Mouse (Mus musculus): ENCODE measurements at regions not wholly inside any gene's neighbourhood (a gene's known extent, or its start where the extent isn't known, plus 50 kb on each side); places are given as distances from the start of the nearest gene placed in this dataset.

DNA sequence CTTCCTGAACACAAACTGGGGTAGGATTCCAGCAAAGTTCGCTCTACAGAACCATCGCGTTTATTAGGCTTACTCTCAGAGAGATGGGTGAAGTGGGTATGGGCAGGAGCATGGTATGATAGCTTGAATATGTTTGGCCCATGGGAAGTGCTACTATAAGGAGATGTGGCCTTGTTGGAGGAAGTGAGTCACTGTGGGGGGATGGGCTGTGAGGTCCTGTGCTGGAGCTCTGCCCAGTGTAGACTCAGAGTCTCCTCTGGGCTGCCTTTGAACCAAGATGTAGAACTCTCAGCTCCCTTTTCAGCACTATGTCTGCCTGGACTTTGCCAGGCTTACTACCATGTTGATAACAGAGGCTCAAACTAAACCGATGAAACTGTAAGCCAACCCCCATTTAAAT is 112.5 kb upstream of the Srsf6 start:
- no peaks in the 10 kb centered on the region for H3K36me3 ChIP-seq (ENCODE audit: control insufficient read depth, insufficient read depth, low read length)
- H3K4me2 ChIP-seq (replicated peaks; ENCODE audit: low read depth, low read length) = no peak overlapping the region
- H3K27ac ChIP-seq (ENCODE audit: low read length) = no peak overlapping the region
- H3K27me3 ChIP-seq (ENCODE audit: control insufficient read depth, insufficient read depth, low read length) = no peaks in the 10 kb centered on the region
- no peaks in the 10 kb centered on the region for H3K9me3 ChIP-seq (ENCODE audit: control insufficient read depth, low read depth, low read length)
- H3K9ac ChIP-seq (replicated peaks; ENCODE audit: low read depth, low read length) = no peak overlapping the region
- 91% methylated on average over 4 of the region's 4 CpGs for WGBS
- H3K4me1 ChIP-seq (ENCODE audit: control insufficient read depth, insufficient read depth, low read length) = no peaks in the 10 kb centered on the region
- no peak overlapping the region for H3K4me3 ChIP-seq (ENCODE audit: low read depth, low read length)
- no peak for ATAC-seq (ENCODE audit: insufficient number of reproducible peaks, insufficient read depth, low FRiP score, low read depth)

DNA sequence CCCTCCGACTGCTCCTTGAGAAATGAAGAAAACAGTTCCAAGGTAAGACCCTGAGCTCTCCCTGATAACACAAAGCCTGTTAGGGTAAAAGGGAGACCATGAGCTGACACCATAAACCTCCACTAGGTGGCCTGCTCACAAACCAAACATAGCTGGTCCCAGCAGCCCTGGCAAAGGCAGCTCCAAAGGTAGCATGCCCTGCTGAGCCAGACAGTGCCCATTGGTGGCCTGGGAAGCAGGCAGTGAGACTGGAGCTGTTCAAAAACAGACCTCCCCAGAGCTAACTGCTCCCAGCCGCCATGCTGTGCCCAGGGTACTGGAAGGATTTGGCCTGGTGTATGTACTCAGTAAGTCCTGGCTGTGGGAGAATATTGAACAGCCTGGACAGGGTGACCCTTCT is 117.1 kb upstream of the Srsf6 start:
- no peak overlapping the region for H3K4me3 ChIP-seq (ENCODE audit: low read depth, low read length)
- no peaks in the 10 kb centered on the region for H3K4me1 ChIP-seq (ENCODE audit: control insufficient read depth, insufficient read depth, low read length)
- no peaks in the 10 kb centered on the region for H3K36me3 ChIP-seq (ENCODE audit: control insufficient read depth, insufficient read depth, low read length)
- H3K9me3 ChIP-seq (ENCODE audit: control insufficient read depth, low read depth, low read length) = no peaks in the 10 kb centered on the region
- no peak overlapping the region for H3K4me2 ChIP-seq (replicated peaks; ENCODE audit: low read depth, low read length)
- ATAC-seq (ENCODE audit: insufficient number of reproducible peaks, insufficient read depth, low FRiP score, low read depth) = no peak
- no peak overlapping the region for H3K27ac ChIP-seq (ENCODE audit: low read length)
- WGBS = 54% methylated on average over 2 of the region's 2 CpGs
- H3K27me3 ChIP-seq (ENCODE audit: control insufficient read depth, insufficient read depth, low read length) = no peaks in the 10 kb centered on the region
- no peak overlapping the region for H3K9ac ChIP-seq (replicated peaks; ENCODE audit: low read depth, low read length)

- Histone ChIP-seq H3K27me3 (ENCODE audit: control insufficient read depth, insufficient read depth, low read length) (no peaks in the 10 kb centered on the region), H3K4me1 (ENCODE audit: control insufficient read depth, insufficient read depth, low read length) (no peaks in the 10 kb centered on the region), H3K9me3 (ENCODE audit: control insufficient read depth, low read depth, low read length) (no peaks in the 10 kb centered on the region), H3K4me3 (ENCODE audit: low read depth, low read length) (no peak overlapping the region), H3K4me2 (replicated peaks; ENCODE audit: low read depth, low read length) (no peak overlapping the region), H3K9ac (replicated peaks; ENCODE audit: low read depth, low read length) (no peak overlapping the region), H3K27ac (ENCODE audit: low read length) (no peak overlapping the region), H3K36me3 (ENCODE audit: control insufficient read depth, insufficient read depth, low read length) (no peaks in the 10 kb centered on the region)
- WGBS = 84% methylated on average over 10 of the region's 10 CpGs
- ATAC-seq (ENCODE audit: insufficient number of reproducible peaks, insufficient read depth, low FRiP score, low read depth) = no peak
Measured at GRCm38 (mm10) chr2:162807747-162808146, 123.6 kb upstream of the Srsf6 start.

DNA sequence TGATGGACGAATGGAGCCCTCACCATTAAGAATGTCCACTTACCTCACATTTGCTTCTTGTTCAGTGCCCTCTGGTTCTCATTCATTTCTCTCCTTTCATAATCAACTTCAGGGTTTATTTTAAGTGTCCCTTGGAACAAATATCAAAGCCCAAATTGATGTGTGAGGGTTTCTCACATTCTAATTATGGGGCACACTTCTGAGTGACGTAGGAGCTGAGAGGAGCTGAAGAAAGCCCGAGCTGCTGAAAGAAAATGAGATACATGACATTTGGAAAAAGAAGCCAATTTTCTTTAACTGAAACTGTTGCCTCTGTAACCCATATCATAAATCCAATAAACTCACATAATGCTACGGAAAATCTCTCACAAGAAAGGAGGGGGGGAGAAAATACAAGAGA is 134.8 kb upstream of the Srsf6 start:
- H3K27ac ChIP-seq (ENCODE audit: low read length) = no peak overlapping the region
- no peak for ATAC-seq (ENCODE audit: insufficient number of reproducible peaks, insufficient read depth, low FRiP score, low read depth)
- no peaks in the 10 kb centered on the region for H3K4me1 ChIP-seq (ENCODE audit: control insufficient read depth, insufficient read depth, low read length)
- H3K9me3 ChIP-seq (ENCODE audit: control insufficient read depth, low read depth, low read length) = no peaks in the 10 kb centered on the region
- no peak overlapping the region for H3K4me2 ChIP-seq (replicated peaks; ENCODE audit: low read depth, low read length)
- H3K9ac ChIP-seq (replicated peaks; ENCODE audit: low read depth, low read length) = no peak overlapping the region
- no peaks in the 10 kb centered on the region for H3K27me3 ChIP-seq (ENCODE audit: control insufficient read depth, insufficient read depth, low read length)
- WGBS = 53% methylated on average over 4 of the region's 4 CpGs
- no peak overlapping the region for H3K4me3 ChIP-seq (ENCODE audit: low read depth, low read length)
- H3K36me3 ChIP-seq (ENCODE audit: control insufficient read depth, insufficient read depth, low read length) = no peaks in the 10 kb centered on the region

DNA sequence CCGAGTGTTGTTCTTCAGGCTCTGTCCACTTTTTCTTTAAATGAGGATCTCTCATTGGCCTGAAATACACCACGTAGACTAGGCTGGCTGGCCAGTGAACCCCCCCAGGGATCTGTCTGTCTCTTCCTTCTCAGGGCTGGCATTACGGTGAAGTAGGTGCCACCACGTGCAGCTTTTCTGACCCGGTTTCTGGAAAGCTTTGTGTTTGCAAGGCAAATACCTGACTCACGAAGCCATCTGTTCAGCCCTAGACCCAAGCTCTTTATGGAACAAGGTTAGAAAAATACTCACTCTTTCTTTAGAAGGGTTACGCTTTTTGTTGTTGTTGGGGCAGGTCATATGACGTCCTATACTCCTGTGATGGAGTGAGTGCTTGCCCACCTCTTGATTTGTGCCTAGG is 133.3 kb upstream of the Ptprt start:
- H3K27ac ChIP-seq (ENCODE audit: low read length) = no peak overlapping the region
- no peak for ATAC-seq (ENCODE audit: insufficient number of reproducible peaks, insufficient read depth, low FRiP score, low read depth)
- no peaks in the 10 kb centered on the region for H3K4me1 ChIP-seq (ENCODE audit: control insufficient read depth, insufficient read depth, low read length)
- H3K27me3 ChIP-seq (ENCODE audit: control insufficient read depth, insufficient read depth, low read length) = no peaks in the 10 kb centered on the region
- H3K4me2 ChIP-seq (replicated peaks; ENCODE audit: low read depth, low read length) = no peak overlapping the region
- H3K9me3 ChIP-seq (ENCODE audit: control insufficient read depth, low read depth, low read length) = no peaks in the 10 kb centered on the region
- H3K9ac ChIP-seq (replicated peaks; ENCODE audit: low read depth, low read length) = no peak overlapping the region
- no peaks in the 10 kb centered on the region for H3K36me3 ChIP-seq (ENCODE audit: control insufficient read depth, insufficient read depth, low read length)
- H3K4me3 ChIP-seq (ENCODE audit: low read depth, low read length) = no peak overlapping the region
- 84% methylated on average over 8 of the region's 8 CpGs for WGBS

- Histone ChIP-seq H3K27me3 (ENCODE audit: control insufficient read depth, insufficient read depth, low read length) (no peaks in the 10 kb centered on the region), H3K4me3 (ENCODE audit: low read depth, low read length) (no peak overlapping the region), H3K4me2 (replicated peaks; ENCODE audit: low read depth, low read length) (no peak overlapping the region), H3K27ac (ENCODE audit: low read length) (no peak overlapping the region), H3K9ac (replicated peaks; ENCODE audit: low read depth, low read length) (no peak overlapping the region), H3K4me1 (ENCODE audit: control insufficient read depth, insufficient read depth, low read length) (no peaks in the 10 kb centered on the region), H3K36me3 (ENCODE audit: control insufficient read depth, insufficient read depth, low read length) (no peaks in the 10 kb centered on the region), H3K9me3 (ENCODE audit: control insufficient read depth, low read depth, low read length) (no peaks in the 10 kb centered on the region)
- no peak for ATAC-seq (ENCODE audit: insufficient number of reproducible peaks, insufficient read depth, low FRiP score, low read depth)
- WGBS = 67% methylated on average over 12 of the region's 12 CpGs
Measured at GRCm38 (mm10) chr2:162791374-162792098, 130.6 kb upstream of the Ptprt start.

DNA sequence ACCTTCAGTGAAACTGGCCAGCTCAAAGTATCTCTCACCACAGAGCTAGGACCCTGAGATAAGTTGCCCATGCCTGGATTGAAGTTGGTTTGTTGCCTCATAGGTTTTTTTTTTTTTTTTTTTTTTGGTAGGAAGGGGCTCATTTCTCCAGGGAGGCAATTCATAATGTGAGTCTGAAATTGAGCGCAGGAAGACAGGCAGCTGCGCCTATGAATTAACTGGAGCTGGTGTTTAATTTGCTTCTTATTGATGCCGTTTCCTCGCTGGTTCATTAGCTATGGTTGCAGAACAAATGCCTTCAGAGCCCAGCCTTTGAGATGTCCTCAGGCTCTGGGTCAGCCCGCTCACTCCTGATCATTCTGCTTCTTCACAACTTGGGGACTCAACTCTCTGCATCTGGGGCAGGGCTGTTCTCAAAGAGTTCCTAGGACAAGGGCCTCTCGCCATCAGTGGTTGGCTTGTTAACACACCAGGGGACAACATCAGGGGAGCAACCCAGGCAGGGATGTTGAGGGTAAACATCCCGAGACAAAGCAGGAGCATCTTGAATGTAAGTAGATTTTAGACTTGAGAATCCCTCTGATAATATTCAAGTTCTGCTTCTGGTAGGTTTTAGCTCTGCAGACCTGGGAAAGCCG is 123.3 kb upstream of the Ptprt start:
- ATAC-seq (ENCODE audit: insufficient number of reproducible peaks, insufficient read depth, low FRiP score, low read depth) = no peak
- no peaks in the 10 kb centered on the region for H3K4me1 ChIP-seq (ENCODE audit: control insufficient read depth, insufficient read depth, low read length)
- no peaks in the 10 kb centered on the region for H3K9me3 ChIP-seq (ENCODE audit: control insufficient read depth, low read depth, low read length)
- H3K9ac ChIP-seq (replicated peaks; ENCODE audit: low read depth, low read length) = no peak overlapping the region
- H3K36me3 ChIP-seq (ENCODE audit: control insufficient read depth, insufficient read depth, low read length) = no peaks in the 10 kb centered on the region
- no peaks in the 10 kb centered on the region for H3K27me3 ChIP-seq (ENCODE audit: control insufficient read depth, insufficient read depth, low read length)
- no peak overlapping the region for H3K4me2 ChIP-seq (replicated peaks; ENCODE audit: low read depth, low read length)
- no peak overlapping the region for H3K4me3 ChIP-seq (ENCODE audit: low read depth, low read length)
- WGBS = 72% methylated on average over 8 of the region's 8 CpGs
- H3K27ac ChIP-seq (ENCODE audit: low read length) = no peak overlapping the region

DNA sequence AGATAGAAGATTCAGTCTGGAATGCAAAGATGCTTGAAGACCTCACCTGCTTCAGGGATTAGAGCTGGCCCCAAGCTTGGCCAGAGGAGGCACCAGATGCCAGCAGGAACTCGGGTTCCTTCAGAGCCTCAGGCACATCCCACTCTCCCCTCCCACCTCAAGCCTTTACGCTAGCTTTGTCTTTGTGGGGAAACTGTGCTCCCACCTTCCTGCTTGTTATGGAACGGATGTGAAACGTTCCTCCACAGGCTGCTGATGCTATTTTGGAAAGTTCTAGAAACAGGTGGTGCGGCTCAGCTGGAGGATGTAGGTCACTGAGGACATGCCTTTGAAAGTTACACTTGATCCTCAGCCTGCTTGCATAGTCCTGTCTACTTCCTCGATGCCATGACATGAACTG is 120.7 kb upstream of the Ptprt start:
- H3K27ac ChIP-seq (ENCODE audit: low read length) = no peak overlapping the region
- ATAC-seq (ENCODE audit: insufficient number of reproducible peaks, insufficient read depth, low FRiP score, low read depth) = no peak
- no peak overlapping the region for H3K4me3 ChIP-seq (ENCODE audit: low read depth, low read length)
- H3K9me3 ChIP-seq (ENCODE audit: control insufficient read depth, low read depth, low read length) = no peaks in the 10 kb centered on the region
- H3K4me2 ChIP-seq (replicated peaks; ENCODE audit: low read depth, low read length) = no peak overlapping the region
- no peaks in the 10 kb centered on the region for H3K27me3 ChIP-seq (ENCODE audit: control insufficient read depth, insufficient read depth, low read length)
- H3K9ac ChIP-seq (replicated peaks; ENCODE audit: low read depth, low read length) = no peak overlapping the region
- 71% methylated on average over 6 of the region's 6 CpGs for WGBS
- H3K4me1 ChIP-seq (ENCODE audit: control insufficient read depth, insufficient read depth, low read length) = no peaks in the 10 kb centered on the region
- no peaks in the 10 kb centered on the region for H3K36me3 ChIP-seq (ENCODE audit: control insufficient read depth, insufficient read depth, low read length)

DNA sequence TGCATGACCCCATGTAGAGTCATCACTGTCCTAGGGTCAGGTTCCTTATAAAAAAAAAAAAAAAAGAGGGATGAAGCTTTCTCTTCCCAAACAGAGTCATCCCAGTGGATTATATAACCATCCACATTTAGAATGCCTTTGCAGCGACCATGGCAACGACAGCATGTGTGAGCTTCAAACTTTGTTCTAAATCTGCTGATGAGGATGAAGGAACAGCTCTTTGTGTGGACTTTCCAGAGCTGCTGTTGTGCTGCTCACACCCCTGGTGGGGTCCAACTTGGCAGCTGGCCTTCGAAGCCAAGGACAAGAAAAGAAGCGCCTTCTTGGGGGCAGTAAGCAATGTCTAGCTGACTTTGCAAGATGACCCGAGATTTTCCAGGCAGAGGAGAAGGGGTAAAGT is 115.6 kb upstream of the Ptprt start:
- no peak for ATAC-seq (ENCODE audit: insufficient number of reproducible peaks, insufficient read depth, low FRiP score, low read depth)
- H3K4me2 ChIP-seq (replicated peaks; ENCODE audit: low read depth, low read length) = no peak overlapping the region
- H3K9me3 ChIP-seq (ENCODE audit: control insufficient read depth, low read depth, low read length) = no peaks in the 10 kb centered on the region
- H3K4me1 ChIP-seq (ENCODE audit: control insufficient read depth, insufficient read depth, low read length) = no peaks in the 10 kb centered on the region
- H3K27me3 ChIP-seq (ENCODE audit: control insufficient read depth, insufficient read depth, low read length) = no peaks in the 10 kb centered on the region
- no peak overlapping the region for H3K27ac ChIP-seq (ENCODE audit: low read length)
- whole genome bisulfite sequencing = 82% methylated on average over 5 of the region's 5 CpGs
- no peak overlapping the region for H3K4me3 ChIP-seq (ENCODE audit: low read depth, low read length)
- H3K36me3 ChIP-seq (ENCODE audit: control insufficient read depth, insufficient read depth, low read length) = no peaks in the 10 kb centered on the region
- H3K9ac ChIP-seq (replicated peaks; ENCODE audit: low read depth, low read length) = no peak overlapping the region

Measured in stomach, embryonic 14.5 days (tissue).